Mouse (Mus musculus) A20 (cell line): ENCODE measurements around the gene Fxr1.
"Not testable (repeated sequence)": the region's sequence is repeated elsewhere in the genome, so short reads cannot be mapped to it uniquely, and the experiment has no call there.

ENCODE experiments used
- DNase-seq: peaks from one replicate; pipeline ENCODE4 v3.0.0-alpha.2; 2011; ENCODE audit warnings: low read depth, low spot score

Gene Fxr1

DNA sequence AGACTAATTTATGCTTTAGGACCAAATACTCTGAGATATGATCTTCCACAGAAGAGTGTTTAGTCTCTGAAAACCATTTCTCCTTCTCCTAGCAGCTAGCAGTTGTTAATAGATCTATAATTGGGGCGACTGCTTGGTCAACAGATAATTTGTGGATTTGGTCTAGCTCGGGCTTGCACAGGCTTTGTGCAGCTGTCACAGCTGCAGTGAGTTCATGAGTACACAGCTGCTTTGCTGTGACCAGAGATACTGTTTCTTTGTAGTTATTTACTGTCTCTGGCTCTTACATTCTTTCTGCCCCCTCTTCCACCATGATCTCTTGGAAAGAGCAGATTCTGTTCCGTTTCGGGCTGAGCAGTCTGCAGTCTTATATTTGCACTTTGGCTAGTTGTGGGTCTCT is 22.2 kb downstream of the Fxr1 start:
- no peak for DNase-seq

DNA sequence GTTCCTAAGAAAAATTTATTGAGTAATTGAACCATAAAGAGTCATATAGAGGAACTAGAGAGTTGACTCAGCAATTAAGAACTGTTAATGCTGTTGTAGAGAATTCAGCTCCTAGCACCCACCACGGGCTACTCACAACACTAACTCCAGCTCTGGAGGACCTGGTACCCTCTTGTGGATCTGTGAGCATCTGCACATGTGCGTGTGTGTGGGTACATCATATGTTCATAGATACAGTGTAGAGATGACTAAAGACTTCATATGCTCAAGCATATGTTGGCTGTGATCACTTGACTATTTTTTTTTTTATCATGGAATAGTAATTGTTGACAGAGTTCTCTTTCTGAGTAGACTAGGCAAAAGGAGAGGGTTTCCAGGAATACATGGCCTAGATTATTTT is 42.6 kb downstream of the Fxr1 start:
- no peak for DNase-seq

DNA sequence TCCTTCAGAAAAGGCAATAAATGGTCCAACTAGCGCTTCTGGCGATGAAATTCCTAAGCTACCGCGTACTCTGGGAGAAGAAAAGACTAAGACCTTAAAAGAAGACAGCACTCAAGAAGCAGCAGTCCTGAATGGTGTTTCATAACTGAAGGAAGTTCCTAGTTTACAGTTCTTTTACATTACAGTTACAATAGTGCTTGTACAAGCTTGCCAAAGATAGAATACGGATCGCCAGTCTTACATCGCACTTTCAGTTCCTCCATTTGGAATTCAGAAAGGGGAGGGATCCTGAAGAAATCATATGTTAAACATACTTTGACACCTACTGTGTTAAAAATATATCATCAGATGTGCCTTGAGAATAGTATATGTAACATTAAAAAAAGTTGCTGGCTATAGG is 49.2 kb downstream of the Fxr1 start:
- DNase-seq: not testable (repeated sequence)

DNA sequence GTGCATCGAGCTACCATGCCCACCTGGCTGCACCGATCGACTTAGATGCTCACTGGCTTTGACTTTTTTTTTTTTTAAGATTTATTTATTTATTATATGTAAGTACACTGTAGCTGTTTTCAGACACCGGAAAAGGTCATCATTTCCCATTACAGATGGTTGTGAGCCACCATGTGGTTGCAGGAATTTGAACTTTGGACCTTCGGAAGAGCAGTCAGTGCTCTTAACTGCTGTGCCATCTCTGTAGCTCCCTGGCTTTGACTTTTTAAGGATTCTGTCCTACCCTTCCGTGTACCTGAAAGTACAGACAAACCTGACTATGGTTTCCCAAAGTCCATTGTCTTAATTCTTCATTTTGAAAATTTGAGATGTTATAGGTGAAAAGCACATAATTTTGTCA is 53.0 kb downstream of the Fxr1 start:
- DNase-seq: no peak

DNA sequence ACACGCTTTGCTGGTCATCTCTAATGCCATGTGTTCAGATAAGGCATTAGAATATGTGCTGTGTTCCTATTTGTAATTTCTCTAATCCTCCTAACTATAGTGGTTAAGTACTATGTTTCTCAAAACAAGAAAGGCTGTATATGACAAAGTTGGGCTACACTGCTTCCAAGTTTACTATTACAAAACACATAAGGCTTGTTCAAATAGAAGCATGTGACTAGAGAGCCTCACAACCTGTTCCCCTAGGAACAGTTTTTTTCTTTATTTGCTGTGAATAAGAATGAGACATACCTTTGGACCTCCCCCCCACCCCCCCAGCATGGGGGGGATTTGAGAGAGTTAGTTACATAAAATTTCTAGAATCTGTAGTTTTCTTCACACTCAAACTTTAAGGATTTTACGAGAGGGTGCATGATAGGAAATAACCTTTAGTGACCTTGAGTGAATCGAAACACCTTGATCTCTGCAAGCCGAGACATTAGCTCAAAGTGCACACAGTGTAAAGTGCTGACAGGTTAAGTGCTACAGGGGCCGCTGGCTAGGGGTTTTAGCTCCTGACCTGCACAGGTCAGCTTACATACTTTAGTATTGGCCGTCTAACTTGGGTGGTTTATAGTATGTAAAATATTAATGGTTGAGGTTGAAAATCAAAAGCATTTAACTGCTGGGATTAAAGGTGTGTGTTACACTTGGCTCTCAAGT is 56.5 kb downstream of the Fxr1 start:
- no peak for DNase-seq

DNA sequence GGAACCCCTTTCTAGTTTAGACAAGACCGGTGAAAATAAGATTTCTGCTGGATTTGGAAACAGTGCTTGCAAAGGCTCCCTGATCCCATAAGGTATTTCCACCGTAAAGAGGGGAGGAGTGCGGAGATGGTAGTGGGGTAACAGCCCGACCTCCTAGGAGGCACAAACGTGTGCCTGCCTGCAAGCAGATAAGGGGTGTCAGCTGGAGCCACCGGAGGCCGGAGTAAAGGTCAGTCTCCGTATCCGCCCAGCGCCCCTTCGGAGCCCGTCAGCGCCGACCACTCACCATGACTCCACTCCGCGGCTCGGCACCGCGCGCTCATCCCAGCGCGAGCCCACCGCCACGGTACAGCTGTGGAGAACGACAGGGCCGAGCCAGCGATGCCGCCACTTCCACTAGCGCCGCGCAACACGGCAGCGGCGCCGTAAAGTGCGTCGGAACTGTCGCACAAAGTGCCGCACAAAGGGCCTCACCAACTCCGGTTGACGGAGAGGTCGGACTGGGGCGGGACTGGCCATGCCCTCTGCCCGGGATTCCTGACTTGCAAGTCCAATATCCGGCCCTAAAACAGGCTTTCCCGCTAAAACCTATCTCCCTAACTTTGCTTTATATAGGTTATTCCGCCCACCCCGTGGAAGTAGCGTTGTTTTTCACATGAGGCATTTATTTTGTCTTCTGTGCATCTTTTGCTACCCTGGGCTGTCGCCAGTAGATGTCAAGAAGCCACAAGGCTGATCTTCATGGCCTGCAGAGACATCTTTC is 61.3 kb downstream of the Fxr1 start, which contains the start of gene Dnajc19:
Gene Dnajc19, minus strand, starts transcription at position 422 of the 763 bp plus-strand sequence.
- peak; percentile 95 for DNase-seq

DNA sequence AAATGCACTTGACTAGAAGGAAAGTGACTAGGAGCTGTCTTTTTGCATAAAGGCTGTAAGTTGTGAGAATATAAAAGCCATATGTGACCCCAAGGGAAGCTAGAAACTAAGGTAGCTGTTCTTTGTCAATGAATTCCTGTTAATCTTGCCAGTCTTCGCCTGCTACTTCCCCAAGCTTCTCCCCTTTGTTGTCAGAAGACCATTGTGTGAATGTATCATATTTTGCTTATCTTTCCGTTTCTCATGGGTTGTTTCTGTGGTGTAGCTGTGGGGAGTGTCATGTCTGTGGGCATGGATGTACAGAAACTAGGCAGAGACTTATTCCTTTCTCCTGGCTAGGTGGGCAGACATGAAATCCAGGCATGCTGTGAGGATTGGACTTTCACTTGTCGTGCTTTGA is 62.2 kb downstream of the Fxr1 start:
- DNase-seq: no peak

DNA sequence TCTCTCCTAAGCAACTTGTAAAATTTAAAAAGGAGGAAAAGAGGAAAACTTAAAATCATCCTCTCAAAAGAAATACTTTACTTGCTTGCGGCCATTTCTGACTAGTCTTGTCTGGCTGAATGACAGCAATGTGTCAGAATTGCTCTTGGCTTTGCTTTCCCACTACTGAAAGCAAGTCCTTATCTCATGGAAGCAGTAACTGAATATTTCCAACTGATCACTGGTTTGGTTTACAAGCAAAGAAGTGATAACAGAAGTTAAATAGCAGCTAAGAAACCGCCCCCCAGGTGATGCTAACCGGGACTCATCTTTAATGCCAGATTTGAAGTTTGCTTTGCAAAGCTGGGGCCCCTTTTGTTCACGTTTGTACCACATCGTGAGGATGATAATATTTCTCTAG is 63.9 kb downstream of the Fxr1 start:
- DNase-seq: no peak

DNA sequence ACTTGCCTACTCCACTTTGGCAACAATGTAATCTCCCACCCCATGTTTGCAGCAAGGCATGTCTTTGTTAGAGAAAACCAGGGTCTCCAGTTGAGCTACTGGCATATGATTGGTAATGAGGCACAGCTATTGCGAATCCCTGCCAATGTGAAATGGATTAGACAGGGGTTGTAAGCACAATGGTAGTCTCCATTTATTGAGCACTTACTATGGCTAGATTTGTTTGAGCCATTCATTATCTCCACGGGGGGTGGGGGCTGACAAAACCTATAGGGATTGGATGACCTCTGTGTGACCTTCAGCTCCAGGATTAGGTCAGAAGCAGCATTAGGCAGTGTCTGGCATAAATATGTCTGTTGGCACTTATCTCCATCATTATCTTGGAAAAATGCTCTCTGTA is 83.1 kb downstream of the Fxr1 start:
- DNase-seq: no peak

DNA sequence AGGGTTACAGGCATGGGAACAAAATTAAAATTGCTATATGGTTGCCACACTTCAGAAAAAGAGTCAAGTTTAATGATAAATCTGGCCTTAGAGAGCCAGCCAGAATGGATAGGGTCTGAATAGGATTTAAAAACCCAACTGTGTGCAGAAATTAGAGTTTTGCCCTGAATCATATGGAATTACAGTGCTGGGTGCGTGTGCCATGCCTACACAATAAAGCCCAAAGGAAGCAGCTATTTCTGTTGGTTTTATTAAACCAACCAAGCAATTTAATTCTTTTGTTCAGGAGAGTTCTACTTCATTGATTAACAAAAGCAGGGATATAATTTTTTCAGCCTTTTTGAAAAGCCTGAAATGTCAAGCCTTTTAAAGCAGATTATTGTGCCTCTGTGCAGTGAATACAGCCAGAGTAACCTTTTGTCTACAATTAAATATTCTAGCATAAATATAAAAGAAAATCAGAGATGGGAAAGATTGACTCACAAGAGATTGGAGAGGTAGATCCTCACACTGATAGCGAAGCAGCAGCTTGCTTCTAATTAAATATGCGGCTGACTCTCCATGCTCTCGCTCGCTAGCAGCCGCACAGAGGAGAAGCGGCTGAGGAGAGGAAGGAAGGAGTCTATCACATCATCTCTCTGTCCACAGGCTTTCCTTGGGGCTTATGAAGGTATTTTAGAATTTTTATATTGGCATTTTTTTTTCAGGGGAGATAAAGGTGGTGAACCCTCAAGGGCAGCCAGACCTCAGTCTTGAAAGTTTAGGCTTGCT is 84.3 kb downstream of the Fxr1 start:
- no peak for DNase-seq

DNA sequence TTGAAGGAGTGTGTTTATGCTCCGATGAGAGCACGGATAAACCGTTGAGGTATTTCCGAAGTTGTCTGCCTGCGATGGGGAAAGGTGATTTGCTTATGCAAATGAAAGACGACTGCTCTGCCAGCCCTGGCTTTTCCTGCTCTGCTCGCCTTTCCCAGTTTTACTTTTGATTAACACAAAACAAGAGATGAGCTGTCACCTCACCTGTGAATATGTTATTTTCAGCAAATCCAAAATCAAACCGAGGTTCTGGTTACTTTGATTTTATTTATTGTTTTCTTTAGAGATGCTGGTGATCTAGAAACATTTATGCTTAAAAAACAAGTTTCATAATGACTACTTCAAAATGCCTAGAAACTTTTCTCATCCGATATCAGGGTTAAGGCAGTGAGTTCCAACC is 86.7 kb downstream of the Fxr1 start:
- peak; percentile 44 for DNase-seq

DNA sequence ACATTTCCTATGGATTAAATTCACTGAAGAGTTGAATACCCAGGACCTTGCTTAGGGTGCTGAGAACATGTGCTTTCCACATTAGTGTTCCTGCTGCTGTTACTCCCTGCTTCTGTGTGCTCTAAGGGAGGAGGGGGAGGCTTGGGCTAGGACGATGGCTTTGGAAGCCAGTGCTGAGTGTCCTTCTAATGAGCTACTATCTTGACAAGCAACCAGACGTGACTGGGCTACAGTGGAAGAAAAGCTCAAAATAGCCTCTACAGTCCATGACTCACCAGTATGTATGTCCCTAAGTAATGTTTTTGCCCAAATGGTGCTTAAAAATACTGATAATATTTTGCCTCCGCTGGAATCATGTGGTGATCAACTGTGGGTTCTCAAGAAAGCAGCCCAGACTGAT is 87.9 kb downstream of the Fxr1 start:
- no peak for DNase-seq

DNA sequence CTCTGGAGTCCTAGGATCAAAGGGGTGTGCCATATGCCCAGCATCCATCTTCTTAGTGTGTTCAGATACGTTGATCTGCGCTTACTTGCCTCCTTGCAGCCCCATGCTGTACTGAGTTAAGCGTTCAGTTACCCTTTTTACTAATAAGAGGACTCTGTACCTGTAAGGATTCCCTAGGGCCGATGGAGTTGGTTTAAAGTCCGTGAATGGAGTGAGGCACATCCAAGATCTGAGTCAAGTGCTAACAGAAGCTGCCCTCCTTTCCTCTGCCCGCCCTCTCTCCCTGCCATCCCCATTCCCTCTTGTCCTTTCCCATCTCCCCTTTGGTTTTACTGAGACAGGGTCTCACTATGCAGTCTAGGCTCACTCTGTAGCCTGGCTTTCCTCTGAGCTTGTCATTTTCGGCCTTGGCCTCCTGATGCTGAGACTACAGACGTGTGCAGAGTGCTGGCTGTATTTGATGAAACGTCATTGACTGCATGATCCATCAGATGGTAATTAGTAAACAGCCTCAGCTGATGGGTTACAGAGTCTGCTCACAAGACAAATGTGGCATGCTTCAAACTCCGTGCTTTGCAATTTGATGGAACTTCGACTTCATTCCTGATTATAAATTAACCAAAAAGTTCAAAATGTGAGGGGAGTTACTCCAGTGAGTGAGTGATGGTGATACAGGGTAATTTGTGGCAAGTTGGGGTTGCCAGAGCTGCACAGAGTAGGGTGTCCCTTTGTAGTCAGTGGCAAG is 92.4 kb downstream of the Fxr1 start:
- no peak for DNase-seq

DNA sequence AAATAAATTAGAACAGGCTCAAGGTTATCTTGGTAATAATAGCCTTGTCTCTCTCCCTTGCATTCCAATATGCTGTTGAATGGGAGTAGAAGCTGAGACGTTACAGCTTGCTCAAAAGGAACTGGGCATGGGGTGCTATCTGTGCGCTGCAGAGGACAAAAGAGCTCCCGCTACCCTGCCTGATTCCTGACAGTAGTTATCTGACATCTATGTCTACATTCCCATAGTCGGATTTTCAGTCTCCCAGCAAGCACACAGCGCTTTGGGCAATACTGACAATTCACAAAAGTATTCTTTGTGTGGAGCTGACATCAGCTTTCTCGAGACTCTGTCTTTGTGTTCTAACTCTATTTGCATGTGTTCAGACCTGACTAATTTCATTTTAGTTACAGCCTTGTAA is 96.1 kb downstream of the Fxr1 start:
- no peak for DNase-seq

DNA sequence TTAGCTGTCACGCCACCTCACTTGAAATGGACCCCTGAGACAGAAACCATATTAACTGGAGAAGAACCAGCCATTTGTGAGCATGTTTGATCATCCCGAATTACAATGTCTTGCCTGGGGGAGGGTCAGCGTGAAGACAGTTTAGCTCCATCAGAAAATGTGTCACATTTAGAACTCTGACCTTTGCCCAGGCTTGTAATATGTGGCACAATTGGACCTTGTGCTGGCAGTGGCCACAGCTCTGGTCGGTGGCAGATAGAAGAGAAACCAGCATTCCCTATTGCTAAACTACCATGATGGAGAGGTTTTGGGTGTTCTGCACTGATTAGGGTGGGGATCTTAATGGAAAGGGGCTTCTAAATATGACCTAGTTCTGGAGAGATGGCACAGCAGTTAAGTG is 100.1 kb downstream of the Fxr1 start:
- DNase-seq: no peak
